Mouse (Mus musculus) ovary, postnatal 36 days (tissue): Measurements from ENCODE around the gene Ogfod1.

Experiments used
- DNase-seq: peaks from one replicate; pipeline ENCODE4 v3.0.0; 2022; ENCODE audit warnings: low spot score, mixed read lengths

Gene Ogfod1

DNA sequence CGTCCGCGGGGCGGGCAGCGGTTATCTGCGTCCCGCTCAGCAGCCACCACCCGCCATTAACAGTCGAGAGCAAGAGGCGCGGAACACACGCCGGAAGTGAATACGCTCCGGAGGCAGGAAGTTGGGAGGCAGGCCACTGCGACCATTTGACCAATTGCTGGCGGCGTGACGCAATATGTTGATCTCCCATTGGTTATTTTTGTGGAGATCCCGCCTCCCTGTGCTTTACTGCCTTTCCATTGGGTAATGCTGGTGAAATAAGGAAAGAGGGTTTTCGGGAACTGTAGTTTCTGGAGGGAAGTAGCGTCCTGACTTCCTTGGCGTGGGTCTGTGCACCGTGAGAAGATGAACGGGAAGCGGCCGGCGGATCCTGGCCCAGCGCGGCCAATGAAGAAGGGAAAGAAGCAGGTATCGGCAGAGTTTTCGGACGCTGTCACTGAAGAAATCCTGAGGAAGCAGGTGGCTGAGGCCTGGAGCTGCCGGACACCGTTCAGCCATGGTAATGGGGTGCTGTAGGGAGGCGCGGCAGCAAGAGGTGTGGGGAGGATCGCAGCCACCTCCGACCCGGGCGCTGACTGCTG lies at the start of gene Ogfod1, which contains the start of gene Nudt21:
Ogfod1 (plus strand) TSS at position 255 of the 581 bp plus-strand sequence.
Nudt21 (minus strand) TSS at position 88 of the 581 bp plus-strand sequence.
- peak; percentile 88 for DNase-seq

DNA sequence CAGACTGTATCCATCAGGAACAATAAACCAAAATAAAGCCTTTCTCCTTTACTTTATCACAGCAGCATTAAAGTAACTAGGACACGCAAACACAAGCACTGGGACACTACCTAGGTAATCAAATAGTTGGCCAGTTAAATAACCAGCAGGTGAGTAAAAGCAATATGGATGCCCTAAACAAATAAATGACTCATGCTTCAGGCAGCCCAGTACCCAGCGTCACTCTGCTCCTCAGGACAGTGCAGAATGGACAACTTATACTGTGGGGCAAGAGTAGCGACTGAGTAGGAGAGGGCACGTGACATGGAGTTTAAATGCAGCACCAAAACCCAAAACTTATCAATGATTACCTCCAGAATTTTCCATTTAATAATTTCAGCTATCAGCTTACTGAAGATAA lies 47.3 kb upstream of the Ogfod1 start:
- no peak for DNase-seq

DNA sequence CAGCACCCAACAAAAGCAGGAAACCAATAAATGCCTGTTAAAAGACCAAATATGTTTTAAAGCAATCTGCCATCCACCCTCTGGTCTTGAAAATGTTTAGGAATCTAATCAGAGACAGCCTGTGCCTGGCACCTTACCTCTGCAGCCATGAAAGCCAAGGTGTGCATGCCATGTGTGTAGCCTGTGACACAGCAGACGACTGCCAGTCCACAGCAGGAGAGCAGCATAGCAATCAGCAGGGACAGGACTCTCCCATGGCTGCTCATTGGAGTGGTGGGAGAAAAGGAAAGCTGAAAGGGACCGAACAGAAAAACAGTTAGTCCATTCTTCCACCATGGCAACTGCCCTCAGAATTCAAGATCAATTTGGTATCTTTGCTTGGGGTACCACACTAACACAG lies 38.0 kb upstream of the Ogfod1 start:
- DNase-seq, result no peak

DNA sequence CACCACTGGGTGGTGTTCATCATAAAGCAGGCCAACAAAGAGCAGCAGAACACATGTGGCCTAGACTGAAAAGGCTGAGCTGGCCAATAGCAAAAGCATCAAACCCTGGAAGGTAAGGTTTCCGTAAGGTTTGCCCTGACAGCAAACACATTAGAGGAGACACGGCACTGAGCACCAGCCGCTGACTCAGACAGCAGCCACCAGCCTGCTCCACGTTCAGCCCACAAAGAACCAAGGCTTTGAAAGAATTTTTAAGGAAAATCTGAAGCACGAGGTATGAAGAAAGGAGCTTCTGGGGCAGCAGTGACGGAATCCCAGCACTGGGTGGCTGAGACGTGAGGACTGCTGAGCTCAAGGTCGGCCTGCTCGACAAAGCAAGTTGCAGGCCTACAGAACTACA lies 32.9 kb upstream of the Ogfod1 start:
- DNase-seq, result peak; percentile 21

DNA sequence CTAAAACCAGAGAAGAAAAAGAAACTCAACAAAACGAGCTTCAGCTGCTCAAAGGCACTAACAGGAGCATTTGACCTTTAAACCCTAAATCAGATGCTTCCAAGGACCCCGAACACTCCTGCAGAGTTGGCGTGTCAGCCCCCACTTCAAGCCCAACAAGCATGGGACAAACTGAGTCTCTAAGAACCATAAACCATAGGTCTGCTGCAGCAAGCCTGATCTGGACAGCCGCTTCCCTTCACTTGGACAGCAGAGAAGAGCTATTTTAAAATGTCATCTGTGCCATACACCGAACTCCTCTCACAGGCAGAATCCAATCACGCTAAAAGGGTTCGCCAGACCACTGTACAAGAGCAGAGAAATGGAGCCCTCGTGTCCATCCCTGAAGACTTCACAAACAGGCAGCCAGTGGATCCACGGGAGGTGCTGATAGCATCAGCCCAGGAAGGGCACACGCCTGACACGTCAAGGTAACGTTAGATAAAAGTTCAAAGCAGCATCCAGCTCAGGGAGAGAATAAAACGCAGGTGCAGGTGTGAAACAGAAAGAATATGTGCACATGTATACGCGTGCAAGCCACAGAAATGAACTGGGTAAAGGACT lies 27.7 kb upstream of the Ogfod1 start:
- DNase-seq, result no peak

DNA sequence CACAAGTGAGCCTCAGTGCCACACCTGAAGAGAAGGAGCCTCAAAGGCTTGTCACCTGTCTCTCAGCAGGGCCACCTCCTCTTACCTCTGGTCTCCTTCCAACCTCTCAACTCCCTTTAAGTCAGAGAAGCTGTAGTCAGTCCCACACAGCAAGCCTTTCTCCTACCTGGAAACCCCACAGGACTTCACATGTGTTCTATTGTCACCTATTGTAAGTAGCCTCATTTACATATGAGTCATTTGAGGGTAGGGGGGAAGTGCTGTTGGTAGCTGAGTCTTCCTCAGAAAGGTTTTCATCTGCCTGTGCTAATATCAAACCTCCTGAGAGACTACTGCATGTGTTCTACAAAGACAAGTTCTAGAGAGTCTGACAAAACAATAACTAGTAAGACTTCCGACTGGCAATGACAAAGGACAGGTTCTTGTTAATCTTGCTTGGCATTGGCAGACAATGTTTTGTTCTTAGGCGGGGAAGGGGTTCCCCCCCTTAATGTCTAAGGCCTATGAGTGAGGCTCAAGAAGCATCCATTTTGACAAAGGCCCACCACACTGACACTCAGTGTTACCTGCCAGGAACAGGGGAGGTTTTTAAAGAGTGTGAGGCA lies 26.8 kb upstream of the Ogfod1 start:
- DNase-seq, result no peak

DNA sequence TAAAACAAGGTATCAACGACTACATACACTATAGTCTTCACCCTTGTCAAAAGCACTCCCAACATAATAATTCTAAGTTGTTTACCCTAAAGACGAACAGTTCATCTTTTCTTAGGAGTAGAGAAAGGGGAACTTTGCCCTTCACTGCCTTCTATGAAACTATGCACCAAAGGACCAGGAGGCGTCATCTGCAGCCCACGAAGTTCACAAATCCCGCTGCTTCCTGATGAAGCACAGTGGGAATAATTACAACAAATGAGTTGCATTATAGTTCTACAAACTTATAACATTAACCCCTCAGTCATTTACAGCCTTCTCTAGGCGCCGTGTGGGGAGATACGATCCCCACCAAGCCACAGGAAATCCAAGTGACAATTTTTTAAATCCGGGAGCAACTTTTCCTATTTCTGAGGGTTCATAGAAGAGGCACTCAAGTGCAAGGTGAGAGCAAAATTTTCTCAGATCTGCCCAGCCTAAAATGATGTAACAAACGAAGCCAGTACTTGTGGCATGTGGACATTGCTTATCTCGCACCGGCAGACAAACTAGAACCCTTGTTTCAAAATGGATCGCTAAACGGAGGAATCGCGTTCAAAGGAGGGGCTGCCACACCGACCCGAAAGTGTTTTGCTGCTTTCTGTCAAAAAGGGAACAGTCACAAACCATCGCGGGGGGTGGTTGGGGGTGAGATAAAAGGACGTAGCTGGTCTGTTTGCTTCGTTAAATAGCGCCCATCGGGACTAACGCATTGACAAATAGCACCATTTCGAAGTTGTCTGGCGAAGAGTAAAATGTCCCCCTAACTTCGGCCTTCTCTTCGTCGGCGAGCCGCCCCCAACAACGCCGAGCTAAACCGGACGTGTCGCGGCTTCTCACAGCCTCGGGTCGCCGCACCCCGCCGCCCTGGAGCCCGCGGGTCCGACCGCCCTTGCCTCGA lies 25.7 kb upstream of the Ogfod1 start:
- peak; percentile 4 for DNase-seq

DNA sequence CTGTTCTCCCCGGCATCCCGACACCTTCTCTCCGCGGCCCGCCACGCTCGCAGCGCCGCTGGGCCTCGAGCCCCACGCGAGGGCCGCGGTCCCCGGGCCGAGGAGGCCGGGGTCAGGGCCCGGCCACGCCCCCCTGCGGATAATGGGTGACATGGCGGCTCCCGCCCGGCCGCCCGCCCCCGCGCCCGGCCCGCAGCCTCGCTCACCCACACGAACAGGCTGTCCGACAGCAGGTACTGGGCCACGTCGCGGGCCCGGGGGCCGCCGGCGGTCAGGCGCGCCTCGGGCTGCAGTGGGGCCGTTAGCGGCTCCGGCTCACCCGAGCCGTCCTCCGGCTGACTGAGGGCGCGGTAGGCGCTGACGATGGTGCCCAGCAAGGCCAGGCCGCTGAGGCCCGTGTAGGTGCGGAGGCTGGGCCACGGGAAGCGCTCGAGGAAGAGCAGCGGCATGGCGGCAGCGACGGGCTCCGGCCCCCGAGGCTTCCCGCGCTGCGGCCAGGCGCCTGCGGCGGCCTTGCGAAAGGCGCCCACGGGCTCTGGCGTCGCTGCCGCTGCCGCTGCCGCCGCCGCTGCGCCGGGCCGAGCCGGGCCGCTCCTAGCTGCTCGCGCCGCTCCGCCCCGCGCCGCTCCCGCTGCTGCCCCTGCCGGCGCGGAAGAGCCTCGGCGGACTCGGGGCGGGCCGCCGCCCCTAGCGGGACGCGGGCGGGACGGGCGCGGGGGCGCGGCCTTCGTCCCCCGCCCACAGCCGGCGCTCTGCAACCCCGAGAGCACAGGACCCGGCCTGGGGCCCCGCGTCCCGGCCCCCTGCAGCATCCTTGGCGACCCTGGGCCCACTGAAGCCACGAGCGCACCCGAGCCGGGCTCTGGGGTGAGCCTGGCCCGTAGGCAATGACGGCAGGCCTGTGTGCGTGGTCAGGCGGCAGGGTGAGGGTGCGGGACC lies 24.7 kb upstream of the Ogfod1 start, which contains the start of gene Amfr:
Amfr (minus strand) TSS at position 830 of the 939 bp plus-strand sequence.
- DNase-seq, result peak; percentile 76

DNA sequence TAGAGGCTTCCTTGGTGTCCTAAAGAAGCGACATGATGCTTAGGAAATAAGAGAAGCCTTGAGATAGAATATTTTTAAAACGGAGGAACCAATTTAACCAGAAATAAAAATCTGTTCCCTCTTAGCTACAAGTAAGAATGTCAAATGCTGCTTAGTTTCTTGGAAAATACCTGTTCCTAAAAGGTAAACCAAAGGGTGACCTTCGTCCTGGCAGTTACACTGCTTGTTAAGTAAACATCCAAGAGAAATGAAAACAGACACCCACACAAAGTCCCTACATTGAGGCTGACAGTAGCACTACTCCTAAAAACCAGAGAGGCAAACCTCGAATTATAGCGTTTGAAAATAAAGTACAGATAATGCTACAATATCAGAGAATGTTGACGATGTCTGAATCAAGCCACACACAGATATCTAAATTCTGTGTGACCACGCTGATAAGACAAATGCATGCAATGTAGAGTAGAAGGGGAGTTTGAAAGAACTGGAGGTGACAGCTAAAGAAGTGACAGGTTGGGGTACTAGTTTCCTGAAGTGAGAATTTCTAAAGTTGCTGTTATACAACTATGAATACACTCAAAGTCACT lies 23.9 kb upstream of the Ogfod1 start:
- no peak for DNase-seq

DNA sequence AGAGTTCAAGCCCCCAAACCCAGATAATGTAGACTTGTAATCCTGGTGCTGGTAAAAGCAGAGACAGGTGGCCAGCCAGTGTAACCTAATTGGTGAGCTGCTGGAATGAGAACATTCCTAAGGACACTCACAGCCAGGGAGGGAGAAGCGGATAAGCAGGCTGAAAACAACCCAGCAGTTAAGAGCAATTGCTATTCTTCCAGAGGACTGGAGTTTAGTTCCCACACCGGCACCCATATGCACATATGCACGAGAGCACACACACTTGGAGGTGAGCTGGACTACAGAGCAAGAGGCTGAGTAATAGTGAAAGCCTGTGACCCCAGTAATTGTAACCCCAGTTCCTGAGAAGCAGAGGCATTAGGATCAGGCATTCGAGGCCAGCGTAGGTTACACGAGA lies 13.1 kb upstream of the Ogfod1 start:
- no peak for DNase-seq

DNA sequence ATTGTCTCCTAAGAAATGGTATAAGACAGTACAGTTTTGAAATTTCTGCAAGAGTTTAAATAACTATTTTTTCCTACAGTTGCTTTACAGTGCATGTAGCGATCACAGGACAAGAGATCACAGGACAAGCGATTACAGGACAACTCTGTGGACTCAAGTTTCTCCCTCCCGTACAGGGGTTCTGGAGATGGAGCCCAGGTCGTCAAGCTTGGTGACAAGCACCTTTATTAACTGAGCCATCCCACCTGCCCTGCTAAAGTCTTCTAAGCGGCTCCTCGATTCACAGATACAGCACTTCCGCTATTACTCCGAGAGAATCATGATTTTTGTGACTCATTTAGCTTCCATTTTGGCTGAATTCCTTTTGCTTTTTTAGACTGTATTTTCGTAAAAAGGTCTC lies 7.3 kb upstream of the Ogfod1 start:
- no peak for DNase-seq

DNA sequence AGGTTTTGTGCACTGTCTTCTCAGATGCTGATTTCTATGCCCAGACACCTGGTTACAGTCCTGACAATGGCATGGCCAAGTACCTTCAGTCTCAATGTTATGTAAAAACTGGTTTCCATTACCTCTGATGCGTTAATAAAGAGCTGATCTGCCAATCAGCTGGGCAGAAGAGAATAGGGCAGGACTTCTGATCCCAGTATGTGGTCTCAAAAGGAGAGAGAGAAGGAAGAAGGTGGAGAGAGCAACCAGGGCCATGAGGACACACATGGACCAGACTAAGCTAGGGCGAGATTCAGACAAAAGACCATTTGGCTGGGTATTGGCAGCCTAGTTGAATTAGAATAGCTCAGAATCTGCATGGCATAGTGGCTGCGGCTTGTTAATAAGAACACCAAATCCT lies 3.4 kb upstream of the Ogfod1 start:
- no peak for DNase-seq

DNA sequence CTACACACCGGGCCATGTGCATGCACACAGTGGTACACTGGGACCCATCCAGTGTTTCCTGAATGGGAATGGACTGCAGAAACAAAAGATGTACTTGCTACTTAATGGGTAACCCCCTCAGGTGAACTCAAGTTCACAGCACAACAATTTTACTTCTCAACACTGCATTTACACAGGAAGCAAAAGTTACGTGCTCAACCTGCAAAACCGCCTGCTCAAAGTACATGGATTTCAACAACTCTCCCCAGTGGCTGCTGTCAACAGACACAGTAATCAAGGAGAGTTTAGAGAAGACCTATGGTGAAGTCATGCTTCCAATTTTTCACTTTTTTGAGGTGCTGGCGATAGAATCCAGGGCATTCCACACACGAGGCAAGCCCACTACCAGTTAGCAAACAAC lies 1.8 kb upstream of the Ogfod1 start:
- DNase-seq, result no peak

DNA sequence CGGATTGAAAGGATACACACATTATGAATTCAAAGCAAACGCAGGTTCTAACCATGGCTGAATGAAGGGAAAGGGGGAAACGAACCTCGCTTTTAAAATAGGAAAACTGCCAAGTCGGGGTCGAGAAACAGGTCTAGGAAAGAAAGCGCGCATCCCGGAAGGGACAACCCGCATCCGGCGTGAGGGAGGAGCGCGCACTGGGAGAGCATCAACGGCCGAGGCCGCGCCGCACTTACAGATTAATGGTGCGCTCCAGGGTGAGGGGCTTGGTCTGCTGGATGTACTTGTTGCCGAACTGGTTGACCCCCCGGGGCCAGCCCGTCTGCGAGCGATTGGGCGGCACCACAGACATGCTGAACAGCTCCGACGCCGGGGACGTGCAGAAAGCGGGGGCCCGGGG lies 457 bp upstream of the Ogfod1 start:
- peak; percentile 66 for DNase-seq

DNA sequence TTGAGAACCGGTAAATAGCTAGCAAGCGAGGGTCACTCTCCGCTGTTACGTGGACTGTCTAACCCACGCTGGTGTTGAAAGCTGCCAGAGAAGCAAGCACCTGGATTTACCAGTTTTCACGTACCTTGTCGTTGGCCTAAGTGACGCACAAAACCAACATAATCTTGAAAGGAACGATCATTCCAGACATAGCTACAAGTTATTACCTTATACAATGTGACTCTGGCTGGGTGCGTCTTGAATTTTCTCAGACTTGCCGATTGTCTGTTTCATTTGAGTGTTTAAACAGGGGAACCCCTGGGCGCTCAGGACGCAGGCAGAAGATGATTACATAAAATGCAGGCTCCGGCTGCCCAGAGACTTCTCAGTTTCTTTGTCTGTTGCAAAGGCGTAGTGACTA lies 808 bp downstream of the Ogfod1 start:
- DNase-seq, result no peak

DNA sequence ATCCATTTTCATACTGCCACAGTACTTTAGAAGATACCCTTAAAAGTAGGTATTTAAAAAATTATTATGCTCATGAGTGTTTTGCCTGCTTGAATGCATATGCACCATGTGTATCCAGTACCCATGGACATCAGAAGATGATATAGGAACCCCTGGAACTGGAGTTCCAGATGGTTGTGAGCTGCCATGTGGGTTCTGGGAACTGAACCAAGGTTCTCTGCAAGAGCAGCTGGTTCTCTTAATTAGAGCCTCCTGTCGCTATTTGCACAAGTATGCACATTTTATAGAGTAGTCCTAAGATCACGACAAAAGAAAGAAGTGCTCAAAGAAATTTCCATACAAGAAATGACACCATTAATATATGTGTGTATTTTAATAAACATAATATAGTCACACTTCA lies 10.8 kb downstream of the Ogfod1 start:
- DNase-seq, result no peak

DNA sequence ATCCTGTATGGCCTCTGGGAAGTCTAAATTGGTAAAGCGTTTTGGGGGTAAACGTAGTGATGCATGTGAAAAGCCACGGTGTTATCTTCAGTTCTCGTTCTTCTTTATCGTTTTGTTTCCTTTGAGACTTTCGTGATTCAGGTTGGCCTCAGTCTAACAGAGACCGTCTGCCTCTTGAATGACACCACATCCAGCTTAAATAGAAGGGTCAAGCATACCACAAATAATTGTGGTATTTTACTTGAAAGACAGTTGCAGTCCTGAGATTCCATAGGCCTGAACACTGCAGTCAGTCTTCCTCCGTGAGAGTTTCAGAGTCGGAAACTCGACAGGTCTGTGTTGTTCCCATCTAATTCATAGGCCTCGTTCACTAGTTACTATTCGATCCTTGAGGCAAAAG lies 15.7 kb downstream of the Ogfod1 start:
- no peak for DNase-seq

DNA sequence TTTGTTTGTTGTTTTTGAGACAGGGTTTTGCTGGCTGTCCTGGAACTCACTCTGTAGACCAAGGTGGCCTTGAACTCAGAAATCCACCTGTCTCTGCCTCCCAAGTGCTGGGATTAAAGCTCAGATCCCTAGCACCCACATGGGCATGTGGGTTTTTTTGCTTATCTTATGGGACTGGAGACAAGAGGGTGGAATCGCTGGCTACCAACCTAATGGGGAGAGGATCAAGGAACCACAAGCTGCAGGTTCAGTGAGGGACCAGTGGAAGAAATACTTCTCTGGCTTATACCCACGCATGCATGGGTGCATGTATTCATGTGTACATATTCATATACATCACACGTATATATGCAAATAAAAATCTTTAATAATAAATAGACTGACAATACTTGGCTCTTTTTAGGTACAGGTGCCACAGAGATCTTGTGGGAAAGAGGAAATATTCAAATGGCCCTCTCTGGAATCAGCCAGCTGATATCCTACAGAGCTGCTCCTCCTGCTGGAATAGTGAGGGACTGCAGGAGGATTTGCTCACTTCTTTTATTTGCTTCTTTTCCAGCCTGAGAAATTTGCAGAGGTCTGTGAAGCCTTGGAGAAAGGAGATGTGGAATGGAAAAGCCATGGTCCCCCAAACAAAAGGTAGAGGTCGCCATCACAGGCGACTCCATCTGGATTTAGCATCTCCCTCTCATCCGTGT lies 20.3 kb downstream of the Ogfod1 start:
- peak; percentile 16 for DNase-seq

DNA sequence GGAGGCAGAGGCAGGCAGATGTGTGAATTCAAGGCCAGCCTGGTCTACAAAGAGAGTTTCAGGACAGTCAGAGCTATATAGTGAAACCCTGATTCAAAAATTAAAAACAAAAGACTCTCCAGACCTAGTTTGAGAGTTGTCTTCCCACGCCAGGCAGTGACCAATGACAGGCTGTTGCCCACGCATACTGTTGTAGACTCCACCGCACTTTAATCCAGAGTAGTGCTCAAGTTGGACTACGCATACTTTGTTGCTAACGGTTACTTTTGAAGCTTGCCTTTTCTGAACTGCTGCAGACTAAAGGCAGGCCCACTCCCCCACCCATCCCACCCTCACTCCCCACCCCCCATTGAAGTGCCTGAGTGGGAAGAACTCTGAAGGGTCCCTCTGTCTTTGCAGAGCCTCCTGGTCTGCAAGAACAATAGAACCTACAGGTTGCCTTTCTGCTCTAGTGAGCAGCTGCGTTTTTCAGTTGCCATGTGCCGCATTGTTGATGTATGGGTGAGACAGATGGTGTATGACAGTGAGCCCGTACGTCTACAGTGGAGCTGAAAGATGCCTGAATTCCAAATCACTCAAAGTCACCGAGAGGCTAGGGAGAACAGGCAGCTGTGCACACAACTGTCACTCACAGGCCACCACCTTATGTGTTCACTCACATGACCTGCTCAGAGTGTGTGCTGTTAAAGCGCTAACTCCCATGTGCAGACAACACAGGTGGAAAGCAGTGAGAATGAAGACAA lies 29.3 kb downstream of the Ogfod1 start:
- no peak for DNase-seq

DNA sequence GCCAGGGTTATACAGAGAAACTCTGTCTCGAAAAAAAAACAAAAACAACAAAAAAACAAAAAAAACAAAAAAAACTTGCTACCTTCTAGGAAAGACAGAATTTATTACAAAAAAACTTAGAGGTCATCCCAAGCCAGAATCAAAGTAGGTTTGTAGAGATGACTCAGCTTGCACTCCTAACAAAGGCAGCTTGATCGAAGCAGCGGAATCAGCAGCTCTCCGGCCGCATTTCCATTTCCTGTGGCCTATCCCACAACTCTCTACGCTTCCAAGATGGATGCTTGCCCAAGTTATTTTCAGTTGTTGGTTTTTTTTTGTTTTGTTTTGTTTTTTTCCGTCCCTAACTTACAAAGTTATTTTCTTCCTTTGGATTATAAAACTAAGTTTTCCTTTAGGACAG lies 31.8 kb downstream of the Ogfod1 start:
- no peak for DNase-seq
